Mouse (Mus musculus): ENCODE data around the gene S1pr2.
A peak's percentile ranks its signal among the peaks of the same experiment; 100 is the strongest.
"Not testable (repeated sequence)": the region's sequence is repeated elsewhere in the genome, so short reads cannot be mapped to it uniquely, and the experiment has no call there.

Gene S1pr2

GRCm38 (mm10) chr9:20976216-20976960 lies at the start of gene S1pr2:
S1pr2 (minus strand) TSS chr9:20976781.
- peak; percentile 71 for DNase-seq (ENCODE audit: low spot score)

GRCm38 (mm10) chr9:21025258-21025810 lies 48.8 kb upstream of the S1pr2 start:
- DNase-seq (ENCODE audit: low spot score): no peak

- no peak for DNase-seq (ENCODE audit: low spot score)
These were observed 46.1 kb upstream of the S1pr2 start for GRCm38 (mm10) chr9:21022726-21023125.

GRCm38 (mm10) chr9:21022288-21022687 lies 45.7 kb upstream of the S1pr2 start:
- no peak for DNase-seq (ENCODE audit: low spot score)

GRCm38 (mm10) chr9:21021363-21021762 lies 44.8 kb upstream of the S1pr2 start:
- no peak for DNase-seq (ENCODE audit: low spot score)

GRCm38 (mm10) chr9:21018600-21018999 lies 42.0 kb upstream of the S1pr2 start:
- DNase-seq (ENCODE audit: low spot score): no peak

- DNase-seq (ENCODE audit: low spot score): no peak
These were observed 40.6 kb upstream of the S1pr2 start for GRCm38 (mm10) chr9:21017177-21017575.

- DNase-seq (ENCODE audit: low spot score): no peak
These were observed 40.0 kb upstream of the S1pr2 start for GRCm38 (mm10) chr9:21016331-21017176.

GRCm38 (mm10) chr9:21015571-21016130 lies 39.1 kb upstream of the S1pr2 start, which contains the start of gene Icam1:
Icam1 (plus strand) TSS chr9:21015985.
- peak; percentile 59 for DNase-seq (ENCODE audit: low spot score)

- DNase-seq (ENCODE audit: low spot score): peak; percentile 39
These were observed 38.4 kb upstream of the S1pr2 start for GRCm38 (mm10) chr9:21014691-21015570.

GRCm38 (mm10) chr9:21012368-21012767 lies 35.8 kb upstream of the S1pr2 start:
- no peak for DNase-seq (ENCODE audit: low spot score)

- DNase-seq (ENCODE audit: low spot score): no peak
These were observed 35.3 kb upstream of the S1pr2 start for GRCm38 (mm10) chr9:21011846-21012312.

GRCm38 (mm10) chr9:21010939-21011541 lies 34.5 kb upstream of the S1pr2 start:
- DNase-seq (ENCODE audit: low spot score): not testable (repeated sequence)

GRCm38 (mm10) chr9:21010362-21010761 lies 33.8 kb upstream of the S1pr2 start:
- no peak for DNase-seq (ENCODE audit: low spot score)

GRCm38 (mm10) chr9:21008007-21008406 lies 31.4 kb upstream of the S1pr2 start:
- no peak for DNase-seq (ENCODE audit: low spot score)

GRCm38 (mm10) chr9:21007313-21007952 lies 30.9 kb upstream of the S1pr2 start:
- no peak for DNase-seq (ENCODE audit: low spot score)

GRCm38 (mm10) chr9:21002627-21003551 lies 26.3 kb upstream of the S1pr2 start, which contains the start of gene Mrpl4:
Mrpl4 (plus strand) TSS chr9:21002738.
- peak; percentile 71 for DNase-seq (ENCODE audit: low spot score)

- no peak for DNase-seq (ENCODE audit: low spot score)
These were observed 25.7 kb upstream of the S1pr2 start for GRCm38 (mm10) chr9:21002270-21002626.

GRCm38 (mm10) chr9:21001651-21002200 lies 25.1 kb upstream of the S1pr2 start:
- DNase-seq (ENCODE audit: low spot score): no peak

Measured in ovary, postnatal 10 days (tissue).